Mouse (Mus musculus): Measurements from ENCODE around the gene Rec114. TPM values are rescaled to one million over a fixed set of nuclear protein-coding genes. Genes with fewer than 3 reads are reported as not detected.

The Rec114 gene
- under 1 TPM in 1 of 2 experiments, not detected in 1; 0.74 TPM for total RNA-seq (2021)

- intact Hi-C loops (cut with DNase I), result no loop called here
- no peak for DNase-seq
These were observed at the start of gene Rec114 for GRCm38 (mm10) chr9:58743702-58744248. Rec114 (minus strand) TSS chr9:58743964.

GRCm38 (mm10) chr9:58789476-58789875 is 45.7 kb upstream of the Rec114 start:
- peak; percentile 23 for DNase-seq
- intact Hi-C loops (cut with DNase I), result no loop called here

GRCm38 (mm10) chr9:58775363-58775762 is 31.6 kb upstream of the Rec114 start:
- DNase-seq, result no peak
- intact Hi-C loops (cut with DNase I), result no loop called here

- DNase-seq, result no peak
- intact Hi-C loops (cut with DNase I), result no loop called here
These were observed 31.0 kb upstream of the Rec114 start for GRCm38 (mm10) chr9:58774761-58775160.

- intact Hi-C loops (cut with DNase I), result no loop called here
- DNase-seq, result no peak
These were observed 26.2 kb upstream of the Rec114 start for GRCm38 (mm10) chr9:58769943-58770342.

GRCm38 (mm10) chr9:58766959-58767955 is 23.5 kb upstream of the Rec114 start:
- no peak for DNase-seq
- intact Hi-C loops (cut with DNase I), result no loop called here

- no peak for DNase-seq
- intact Hi-C loops (cut with DNase I), result no loop called here
These were observed 20.6 kb upstream of the Rec114 start for GRCm38 (mm10) chr9:58764354-58764753.

- intact Hi-C loops (cut with DNase I), result no loop called here
- no peak for DNase-seq
These were observed 19.4 kb upstream of the Rec114 start for GRCm38 (mm10) chr9:58763114-58763513.

- intact Hi-C loops (cut with DNase I), result no loop called here
- DNase-seq, result no peak
These were observed 18.3 kb upstream of the Rec114 start for GRCm38 (mm10) chr9:58762086-58762485.

- no peak for DNase-seq
- intact Hi-C loops (cut with DNase I), result no loop called here
These were observed 15.0 kb upstream of the Rec114 start for GRCm38 (mm10) chr9:58758754-58759153.

- no peak for DNase-seq
- intact Hi-C loops (cut with DNase I), result no loop called here
These were observed 12.8 kb upstream of the Rec114 start for GRCm38 (mm10) chr9:58756371-58757132.

GRCm38 (mm10) chr9:58753606-58754005 is 9.8 kb upstream of the Rec114 start:
- DNase-seq, result no peak
- intact Hi-C loops (cut with DNase I), result no loop called here

GRCm38 (mm10) chr9:58748142-58748541 is 4.4 kb upstream of the Rec114 start:
- DNase-seq, result no peak
- intact Hi-C loops (cut with DNase I), result no loop called here

- intact Hi-C loops (cut with DNase I), result no loop called here
- DNase-seq, result peak; percentile 25
These were observed 3.6 kb upstream of the Rec114 start for GRCm38 (mm10) chr9:58747328-58747755.

GRCm38 (mm10) chr9:58742692-58743091 is 1.1 kb downstream of the Rec114 start:
- DNase-seq, result no peak
- intact Hi-C loops (cut with DNase I), result no loop called here

- intact Hi-C loops (cut with DNase I), result no loop called here
- no peak for DNase-seq
These were observed 2.4 kb downstream of the Rec114 start for GRCm38 (mm10) chr9:58741369-58741768.

- DNase-seq, result no peak
- intact Hi-C loops (cut with DNase I), result no loop called here
These were observed 4.0 kb downstream of the Rec114 start for GRCm38 (mm10) chr9:58739791-58740190.

GRCm38 (mm10) chr9:58723165-58723564 is 20.6 kb downstream of the Rec114 start:
- DNase-seq, result no peak
- intact Hi-C loops (cut with DNase I), result no loop called here

GRCm38 (mm10) chr9:58722151-58722550 is 21.6 kb downstream of the Rec114 start:
- DNase-seq, result no peak
- intact Hi-C loops (cut with DNase I), result no loop called here

GRCm38 (mm10) chr9:58721021-58721420 is 22.7 kb downstream of the Rec114 start:
- intact Hi-C loops (cut with DNase I), result no loop called here
- DNase-seq, result no peak

GRCm38 (mm10) chr9:58720167-58720566 is 23.6 kb downstream of the Rec114 start:
- intact Hi-C loops (cut with DNase I), result no loop called here

More at GRCm38 (mm10) chr9:58720167-58720566, 23.6 kb downstream of the Rec114 start:
- no peak for DNase-seq
